Mouse (Mus musculus) heart, postnatal 4 days (tissue): ENCODE measurements around the gene Ccsap. TPM values are rescaled to one million over a fixed set of nuclear protein-coding genes. Genes with fewer than 3 reads are reported as not detected.

Source experiments
- DNase-seq: peaks from one replicate; pipeline ENCODE4 v3.0.0; 2021
- total RNA-seq, 2 experiments: library from RNA; stranded (reverse); gene quantifications; 2 replicates each; pipeline ENCODE4 v1.2.3; 2021

Ccsap gene
- total RNA-seq, 2 experiments from 2014 or later: 4.6 to 5.4 TPM

GRCm38 (mm10) chr8:123880271-123880670 lies 20.3 kb upstream of the Ccsap start:
- no peak for DNase-seq

GRCm38 (mm10) chr8:123877865-123878264 lies 17.9 kb upstream of the Ccsap start:
- DNase-seq: no peak

GRCm38 (mm10) chr8:123874324-123874723 lies 14.3 kb upstream of the Ccsap start:
- no peak for DNase-seq

- DNase-seq: no peak
Observed at GRCm38 (mm10) chr8:123873364-123873763, 13.4 kb upstream of the Ccsap start.

- peak; percentile 30 for DNase-seq
Observed at GRCm38 (mm10) chr8:123872048-123872447, 12.0 kb upstream of the Ccsap start.

- peak; percentile 11 for DNase-seq
Observed at GRCm38 (mm10) chr8:123866971-123867370, 7.0 kb upstream of the Ccsap start.

GRCm38 (mm10) chr8:123865786-123866185 lies 5.8 kb upstream of the Ccsap start:
- no peak for DNase-seq

- no peak for DNase-seq
Observed at GRCm38 (mm10) chr8:123860386-123860785, 377 bp upstream of the Ccsap start.

GRCm38 (mm10) chr8:123858941-123859647 lies 915 bp downstream of the Ccsap start:
- peak; percentile 92 for DNase-seq

- no peak for DNase-seq
Observed at GRCm38 (mm10) chr8:123858574-123858940, 1.5 kb downstream of the Ccsap start.

GRCm38 (mm10) chr8:123857361-123857760 lies 2.6 kb downstream of the Ccsap start:
- no peak for DNase-seq

- DNase-seq: no peak
Observed at GRCm38 (mm10) chr8:123854733-123855475, 5.1 kb downstream of the Ccsap start.

GRCm38 (mm10) chr8:123854252-123854651 lies 5.8 kb downstream of the Ccsap start:
- no peak for DNase-seq

- no peak for DNase-seq
Observed at GRCm38 (mm10) chr8:123851590-123851989, 8.4 kb downstream of the Ccsap start.

- DNase-seq: no peak
Observed at GRCm38 (mm10) chr8:123849352-123849751, 10.7 kb downstream of the Ccsap start.

- no peak for DNase-seq
Observed at GRCm38 (mm10) chr8:123847546-123847945, 12.5 kb downstream of the Ccsap start.

GRCm38 (mm10) chr8:123846509-123846908 lies 13.5 kb downstream of the Ccsap start:
- no peak for DNase-seq

GRCm38 (mm10) chr8:123845991-123846390 lies 14.0 kb downstream of the Ccsap start:
- no peak for DNase-seq

- DNase-seq: no peak
Observed at GRCm38 (mm10) chr8:123845114-123845513, 14.9 kb downstream of the Ccsap start.

- DNase-seq: no peak
Observed at GRCm38 (mm10) chr8:123844341-123844740, 15.7 kb downstream of the Ccsap start.

GRCm38 (mm10) chr8:123842086-123842485 lies 17.9 kb downstream of the Ccsap start:
- no peak for DNase-seq

GRCm38 (mm10) chr8:123840578-123841345 lies 19.2 kb downstream of the Ccsap start:
- no peak for DNase-seq

GRCm38 (mm10) chr8:123838496-123838895 lies 21.5 kb downstream of the Ccsap start:
- DNase-seq: peak; percentile 39
